Mouse (Mus musculus) T-helper 2 cell (primary cell): Measurements from ENCODE around the gene Gpalpp1.

Experiments used
- in situ Hi-C: fragments of 300-600 bp; cut with MboI, MseI; formaldehyde crosslinking; loops from one replicate; pipeline ENCODE4 v1.15.1; 2025; ENCODE audit warnings: high pct_unique_total_duplicates

Gene Gpalpp1

GRCm38 (mm10) chr14:76115744-76116143 is 5.2 kb upstream of the Gpalpp1 start:
- in situ Hi-C loops = loop anchor here (10.0 kb wide), 1 partner anchor 901 kb away; no protein-coding TSS in a partner anchor

GRCm38 (mm10) chr14:76099543-76099942 is 11.0 kb downstream of the Gpalpp1 start:
- in situ Hi-C loops = loop anchor here (25.0 kb wide), 1 partner anchor 212 kb away; no protein-coding TSS in a partner anchor

GRCm38 (mm10) chr14:76097815-76098214 is 12.7 kb downstream of the Gpalpp1 start:
- in situ Hi-C loops = loop anchor here (25.0 kb wide), 1 partner anchor 211 kb away; no protein-coding TSS in a partner anchor

GRCm38 (mm10) chr14:76097244-76097643 is 13.3 kb downstream of the Gpalpp1 start:
- in situ Hi-C loops = loop anchor here (25.0 kb wide), 1 partner anchor 210 kb away; no protein-coding TSS in a partner anchor

- in situ Hi-C loops = loop anchor here (25.0 kb wide), 1 partner anchor 197 kb away; no protein-coding TSS in a partner anchor
These were observed 26.4 kb downstream of the Gpalpp1 start for GRCm38 (mm10) chr14:76084188-76084587.

- in situ Hi-C loops = loop anchor here (25.0 kb wide), 1 partner anchor 195 kb away; no protein-coding TSS in a partner anchor
These were observed 28.4 kb downstream of the Gpalpp1 start for GRCm38 (mm10) chr14:76082086-76082636.

- in situ Hi-C loops = loop anchor here (25.0 kb wide), 1 partner anchor 194 kb away; no protein-coding TSS in a partner anchor
These were observed 29.1 kb downstream of the Gpalpp1 start for GRCm38 (mm10) chr14:76081451-76081850.

- in situ Hi-C loops = loop anchor here (25.0 kb wide), 1 partner anchor 190 kb away; no protein-coding TSS in a partner anchor
These were observed 33.5 kb downstream of the Gpalpp1 start for GRCm38 (mm10) chr14:76077088-76077491.

- in situ Hi-C loops = loop anchor here (25.0 kb wide), 1 partner anchor 189 kb away; no protein-coding TSS in a partner anchor
These were observed 34.0 kb downstream of the Gpalpp1 start for GRCm38 (mm10) chr14:76076602-76077001.

GRCm38 (mm10) chr14:76075721-76076120 is 34.8 kb downstream of the Gpalpp1 start:
- in situ Hi-C loops = loop anchor here (25.0 kb wide), 1 partner anchor 188 kb away; no protein-coding TSS in a partner anchor

- in situ Hi-C loops = no loop called here
These were observed 36.4 kb downstream of the Gpalpp1 start for GRCm38 (mm10) chr14:76074206-76074605.

- in situ Hi-C loops = no loop called here
These were observed 37.9 kb downstream of the Gpalpp1 start for GRCm38 (mm10) chr14:76072626-76073025.

GRCm38 (mm10) chr14:76069296-76069695 is 41.3 kb downstream of the Gpalpp1 start:
- in situ Hi-C loops = no loop called here

GRCm38 (mm10) chr14:76068296-76068695 is 42.3 kb downstream of the Gpalpp1 start:
- in situ Hi-C loops = no loop called here

GRCm38 (mm10) chr14:76067237-76067636 is 43.3 kb downstream of the Gpalpp1 start:
- in situ Hi-C loops = no loop called here

GRCm38 (mm10) chr14:76059441-76059840 is 51.1 kb downstream of the Gpalpp1 start:
- in situ Hi-C loops = no loop called here

- in situ Hi-C loops = no loop called here
These were observed 56.8 kb downstream of the Gpalpp1 start for GRCm38 (mm10) chr14:76053726-76054125.

GRCm38 (mm10) chr14:76051966-76052365 is 58.6 kb downstream of the Gpalpp1 start:
- in situ Hi-C loops = no loop called here

GRCm38 (mm10) chr14:76045767-76046166 is 64.8 kb downstream of the Gpalpp1 start:
- in situ Hi-C loops = no loop called here

- in situ Hi-C loops = no loop called here
These were observed 66.4 kb downstream of the Gpalpp1 start for GRCm38 (mm10) chr14:76044164-76044557.

- in situ Hi-C loops = no loop called here
These were observed 67.1 kb downstream of the Gpalpp1 start for GRCm38 (mm10) chr14:76043251-76044163.
